Comparison of ENCODE assay signal across 14 mouse cellular contexts in genomic region chr11:73193047-73193446, GRCm38 (mm10). TPM values are rescaled to one million over a fixed set of nuclear protein-coding genes. Genes with fewer than 3 reads are reported as not detected.
DNase-seq lines count a peak whose midpoint lies in the region; ATAC-seq and TF ChIP-seq lines count a peak whose summit lies in the region.
"Had no signal": no experiment of that assay in that cellular context is flagged by ENCODE, and none has a peak within 500 bp of the region (broad histone marks: within the 10 kb centered on the region; RNA-seq: fewer than 3 reads in every experiment).

No protein-coding gene starts in this region.

- peak overlapping the region; percentile 1; the same call in 1 of the 2 replicates for H3K4me3 ChIP-seq in bone marrow macrophage, adult 2 months (ENCODE audit: insufficient read depth, low read length)
- no peak overlapping the region for H3K4me3 ChIP-seq in limb, embryonic 10.5 days
- H3K4me3 ChIP-seq: heart, embryonic 13.5 days; hindbrain, embryonic 13.5 days; midbrain, embryonic 12.5 days; neural tube, embryonic 13.5 days had no signal

- H3K36me3 ChIP-seq in limb, embryonic 10.5 days: peaks cover 46% of the 10 kb centered on the region

- H3K9me3 ChIP-seq in limb, embryonic 10.5 days (replicated peaks): no peaks in the 10 kb centered on the region
- H3K9me3 ChIP-seq: heart, embryonic 13.5 days; hindbrain, embryonic 13.5 days; midbrain, embryonic 12.5 days; neural tube, embryonic 13.5 days had no signal

- peaks cover 43% of the 10 kb centered on the region for H3K4me1 ChIP-seq in bone marrow macrophage, adult 2 months (ENCODE audit: control insufficient read depth, insufficient read depth, low read length)
- H3K4me1 ChIP-seq in limb, embryonic 10.5 days: peaks cover 4% of the 10 kb centered on the region; the same call in 1 of the 2 replicates

- ATAC-seq in CD4-positive, CD25-positive, alpha-beta regulatory T cell, adult 4 months: no peak

- H3K27me3 ChIP-seq in limb, embryonic 10.5 days (ENCODE audit: low read depth, poor library complexity, severe bottlenecking): no peaks in the 10 kb centered on the region
- H3K27me3 ChIP-seq: heart, embryonic 13.5 days; hindbrain, embryonic 13.5 days; midbrain, embryonic 12.5 days; neural tube, embryonic 13.5 days had no signal

- WGBS in limb, embryonic 10.5 days: 82% methylated on average over 6 of the region's 6 CpGs

- DNase-seq in right cerebral cortex, adult 18-20 months: peak; percentile 25
- no peak for DNase-seq in right cerebral cortex, postnatal 36 days (ENCODE audit: low spot score in 2 of 2)
- DNase-seq in cerebellum, postnatal 25 days: peak; percentile 77 to 82
- no peak for DNase-seq in testis, postnatal 10 days (ENCODE audit: low spot score)
- no peak for DNase-seq in limb, embryonic 10.5 days (ENCODE audit: low spot score)
- DNase-seq: kidney, adult 2 months; lung, adult 18-20 months; right cerebral cortex, postnatal 14 days had no signal

- TF ChIP-seq CTCF in bone marrow macrophage, adult 2 months (IDR thresholded peaks at IDR 0.05; ENCODE audit: low read depth, low read length): no peak

- TF ChIP-seq POLR2A in bone marrow macrophage, adult 2 months (IDR thresholded peaks at IDR 0.05; ENCODE audit: borderline replicate concordance, low read depth, low read length): no peak

- peak overlapping the region; percentile 64 for H3K27ac ChIP-seq in bone marrow macrophage, adult 2 months (ENCODE audit: insufficient read depth, low read depth, low read length)
- no peak overlapping the region for H3K27ac ChIP-seq in limb, embryonic 10.5 days
- H3K27ac ChIP-seq: heart, embryonic 13.5 days; hindbrain, embryonic 13.5 days; midbrain, embryonic 12.5 days; neural tube, embryonic 13.5 days had no signal

RNA-seq across cellular contexts. Expression of gene Ctns, which starts 5.8 kb away (rescaled TPM):
- 48.2 and 49.7 TPM in 2 replicates for polyA plus RNA-seq in bone marrow macrophage, adult 2 months (2012; ENCODE audit: insufficient read depth, insufficient read length, missing spikeins)
- polyA plus RNA-seq in limb, embryonic 10.5 days (2016; fragmentation: Nextera tagmentation; extraction: Ambion mirVana): 16.7 and 21.0 TPM in 2 replicates
- polyA plus RNA-seq in CD4-positive, CD25-positive, alpha-beta regulatory T cell, adult 4 months (2017; shearing (Covaris generic)): 10 to 100 TPM; 12.9 to 18.3 TPM

RNA-seq across cellular contexts. Expression of gene Shpk, which starts 6.2 kb away (rescaled TPM):
- 3.3 and 4.0 TPM in 2 replicates for polyA plus RNA-seq in bone marrow macrophage, adult 2 months (2012; ENCODE audit: insufficient read depth, insufficient read length, missing spikeins)
- polyA plus RNA-seq in limb, embryonic 10.5 days (2016; fragmentation: Nextera tagmentation; extraction: Ambion mirVana): 0.56 and 1.3 TPM in 2 replicates
- 1 to 10 TPM; 1.3 to 4.8 TPM for polyA plus RNA-seq in CD4-positive, CD25-positive, alpha-beta regulatory T cell, adult 4 months (2017; shearing (Covaris generic))

RNA-seq across cellular contexts. Expression of gene Tax1bp3, which starts 16.2 kb away (rescaled TPM):
- 35.4 and 37.3 TPM in 2 replicates for polyA plus RNA-seq in bone marrow macrophage, adult 2 months (2012; ENCODE audit: insufficient read depth, insufficient read length, missing spikeins)
- 190 and 226 TPM in 2 replicates for polyA plus RNA-seq in limb, embryonic 10.5 days (2016; fragmentation: Nextera tagmentation; extraction: Ambion mirVana)
- polyA plus RNA-seq in CD4-positive, CD25-positive, alpha-beta regulatory T cell, adult 4 months (2017; shearing (Covaris generic)): 10 to 100 TPM; 27.4 to 30.8 TPM

RNA-seq across cellular contexts. Expression of gene Emc6, which starts 16.2 kb away (rescaled TPM):
- 41.3 and 43.1 TPM in 2 replicates for polyA plus RNA-seq in bone marrow macrophage, adult 2 months (2012; ENCODE audit: insufficient read depth, insufficient read length, missing spikeins)
- 114 and 133 TPM in 2 replicates for polyA plus RNA-seq in limb, embryonic 10.5 days (2016; fragmentation: Nextera tagmentation; extraction: Ambion mirVana)
- 10 to 100 TPM; 42.2 to 49.5 TPM for polyA plus RNA-seq in CD4-positive, CD25-positive, alpha-beta regulatory T cell, adult 4 months (2017; shearing (Covaris generic))

RNA-seq across cellular contexts. Expression of gene P2rx5, which starts 32.8 kb away (rescaled TPM):
- polyA plus RNA-seq in bone marrow macrophage, adult 2 months (2012; ENCODE audit: insufficient read depth, insufficient read length, missing spikeins): not detected in 2 replicates
- polyA plus RNA-seq in limb, embryonic 10.5 days (2016; fragmentation: Nextera tagmentation; extraction: Ambion mirVana): 0.20 and 0.24 TPM in 2 replicates
- under 1 TPM; 0.33 to 0.55 TPM for polyA plus RNA-seq in CD4-positive, CD25-positive, alpha-beta regulatory T cell, adult 4 months (2017; shearing (Covaris generic))

Comparison
In these comparisons a context has a peak if more than half of its experiments do, and no peak if none do; other contexts are left out.
1. DNase-seq: peak in right cerebral cortex, adult 18-20 months (single experiment) and cerebellum, postnatal 25 days (2 of 2); none in right cerebral cortex, postnatal 36 days (0 of 2), testis, postnatal 10 days (single experiment) and limb, embryonic 10.5 days (single experiment).